Mouse (Mus musculus): ENCODE results near the gene Vps45. TPM values are rescaled to one million over a fixed set of nuclear protein-coding genes. Genes with fewer than 3 reads are reported as not detected.

The Vps45 gene
- 66.9 and 77.1 TPM in 2 replicates for polyA plus RNA-seq (2015; fragmentation: Nextera tagmentation; extraction: Ambion mirVana)

DNA sequence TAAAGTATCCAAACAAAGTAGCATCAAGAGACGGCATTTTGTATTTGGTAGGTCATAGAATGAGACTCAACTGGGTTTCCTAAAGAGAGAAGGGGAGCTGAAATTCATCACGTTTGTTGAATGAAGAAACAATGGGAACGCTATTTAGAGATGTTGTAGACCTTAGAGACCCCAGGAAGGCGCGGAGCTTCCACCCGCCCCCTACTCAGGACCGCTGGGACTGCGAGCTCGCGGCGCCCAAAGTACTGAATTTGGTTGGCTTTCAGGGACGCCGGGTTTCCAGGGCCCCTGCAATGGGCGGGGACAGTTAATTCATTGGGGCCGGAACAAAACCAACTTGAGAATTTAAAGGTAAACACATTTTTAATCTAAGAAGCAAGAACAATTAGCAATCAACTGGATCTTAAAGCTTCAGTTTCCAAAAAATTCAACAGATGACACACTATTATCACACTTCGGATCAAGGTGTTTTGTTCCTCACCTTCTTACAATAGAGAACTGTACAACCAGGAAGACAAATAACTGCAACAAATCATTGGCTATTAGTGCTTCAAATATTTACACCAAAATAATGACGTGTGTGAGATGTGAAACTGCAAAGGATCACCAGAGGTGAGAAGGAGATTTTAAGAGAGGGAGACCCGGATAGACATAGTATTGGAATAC, at the start of gene Vps45:
Gene Vps45 (minus strand): TSS at position 236 of the 666 bp plus-strand sequence.
- Histone ChIP-seq H3K27ac (replicated peaks) (peak within 1 kb of the TSS; percentile 92), H3K9me3 (no peaks in the 10 kb centered on the region), H3K4me3 (peak within 1 kb of the TSS; percentile 72), H3K9ac (peak within 1 kb of the TSS; percentile 76), H3K27me3 (no peaks in the 10 kb centered on the region; the same call in 1 of the 2 replicates), H3K36me3 (peaks cover 17% of the 10 kb centered on the region), H3K4me1 (replicated peaks) (peaks cover 18% of the 10 kb centered on the region), H3K4me2 (peak within 1 kb of the TSS; percentile 78)
- 1% methylated on average over 18 of the region's 18 CpGs for WGBS
- ATAC-seq (ENCODE audit: low read depth): peak; percentile 86

DNA sequence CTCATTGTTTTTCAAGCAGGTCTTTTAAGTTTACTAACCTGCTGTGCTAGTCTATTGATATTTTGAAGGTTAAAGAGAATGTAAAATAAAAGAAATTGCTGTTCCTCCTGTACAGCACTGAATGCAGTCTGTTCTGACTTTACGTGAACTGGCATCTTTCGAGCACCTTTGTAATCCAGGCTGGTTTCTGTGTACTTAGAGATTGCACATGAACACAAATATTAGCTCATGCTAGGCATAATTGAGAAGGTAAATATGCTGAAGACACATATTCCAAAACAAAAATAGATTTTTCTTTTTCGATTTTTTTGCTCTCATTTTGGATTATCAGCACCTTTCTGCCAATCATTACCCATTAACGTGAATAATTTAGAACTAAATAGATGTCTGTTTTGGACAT, 47.9 kb upstream of the Vps45 start:
- ATAC-seq (ENCODE audit: low read depth): no peak
- Histone ChIP-seq H3K9me3 (no peaks in the 10 kb centered on the region), H3K27ac (replicated peaks) (no peak overlapping the region), H3K4me2 (peak overlapping the region; percentile 93), H3K4me1 (replicated peaks) (peaks cover 50% of the 10 kb centered on the region), H3K27me3 (no peaks in the 10 kb centered on the region), H3K9ac (no peak overlapping the region), H3K36me3 (no peaks in the 10 kb centered on the region), H3K4me3 (no peak overlapping the region)
- 93% methylated on average over 4 of the region's 4 CpGs for WGBS

DNA sequence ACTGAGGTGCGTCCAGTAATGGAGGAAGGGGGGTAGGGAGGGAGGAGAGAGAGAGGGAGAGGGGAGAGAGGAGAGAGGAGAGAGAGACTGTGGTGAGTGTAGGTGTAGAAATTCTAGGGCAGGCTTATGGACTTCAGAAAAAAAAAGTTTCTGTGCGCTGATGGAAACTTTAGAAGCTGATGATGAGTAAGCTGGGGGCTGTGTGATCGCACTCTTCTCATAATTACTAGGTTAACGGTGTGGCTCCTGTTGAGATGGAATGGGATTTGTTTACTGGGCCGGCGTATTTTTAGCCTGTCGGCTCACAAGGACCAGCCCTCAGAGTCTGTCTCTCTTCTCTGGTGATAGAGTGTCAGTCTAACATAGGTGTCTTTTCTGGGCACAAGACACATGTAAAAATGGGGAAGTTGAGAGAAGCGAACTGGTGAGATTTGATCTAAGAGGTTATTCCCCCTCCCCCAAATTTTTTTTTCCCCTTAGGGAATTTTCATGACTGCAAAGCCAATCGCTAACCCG, 47.0 kb upstream of the Vps45 start:
- H3K4me1 ChIP-seq (replicated peaks): peaks cover 50% of the 10 kb centered on the region
- peak; percentile 44; the same call in 1 of the 2 replicates for ATAC-seq (ENCODE audit: low read depth)
- peak overlapping the region; percentile 93 for H3K4me2 ChIP-seq
- no peaks in the 10 kb centered on the region for H3K27me3 ChIP-seq
- H3K36me3 ChIP-seq: no peaks in the 10 kb centered on the region
- peak overlapping the region; percentile 89 for H3K4me3 ChIP-seq
- peak overlapping the region; percentile 94 for H3K9ac ChIP-seq
- 8% methylated on average over 10 of the region's 10 CpGs for WGBS
- H3K9me3 ChIP-seq: no peaks in the 10 kb centered on the region
- peak overlapping the region; percentile 84; the same call in 1 of the 2 replicates for H3K27ac ChIP-seq (replicated peaks)

DNA sequence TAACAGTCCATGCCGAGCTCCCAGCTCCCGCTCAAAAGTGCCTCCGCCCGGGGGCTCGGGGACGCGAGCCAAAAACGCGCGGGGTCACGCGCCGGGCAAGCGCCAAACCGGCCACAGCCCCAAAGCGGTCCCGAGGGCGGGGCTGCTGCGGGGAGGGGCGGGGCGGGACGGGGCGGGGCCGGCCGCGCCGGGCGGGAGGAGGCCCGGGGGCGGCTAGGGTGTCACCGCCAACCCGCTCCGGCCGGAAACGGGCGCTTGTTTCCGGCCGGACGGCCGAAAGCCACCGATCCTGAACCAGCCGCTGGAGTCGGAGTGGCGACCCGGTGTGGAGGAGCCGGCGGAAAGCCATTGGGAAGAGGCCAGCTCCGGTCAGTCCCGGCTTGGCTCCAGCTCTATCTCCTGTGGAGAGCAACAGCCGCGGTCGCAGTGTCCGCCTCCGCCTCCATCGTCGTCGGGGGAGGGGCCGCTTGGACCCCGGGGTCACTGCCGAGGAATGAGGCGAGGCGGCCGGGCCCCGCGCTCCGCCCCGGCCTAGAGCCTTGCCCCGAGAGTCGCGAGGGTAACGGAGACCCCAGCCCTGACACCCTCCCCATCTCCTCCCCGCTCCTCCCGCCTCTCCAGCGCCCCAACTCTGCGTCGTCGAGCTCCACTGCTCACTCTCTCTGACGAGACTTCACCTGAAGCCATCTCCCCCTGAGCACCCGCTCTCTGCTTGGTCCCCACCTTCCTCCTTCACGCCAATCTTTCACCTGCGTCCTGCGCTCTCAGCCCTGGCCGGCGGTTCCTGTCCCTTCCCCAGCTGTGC, 46.2 kb upstream of the Vps45 start, which contains the start of gene Otud7b:
Gene Otud7b (plus strand): TSS at position 267 of the 805 bp plus-strand sequence.
- H3K27ac ChIP-seq (replicated peaks): peak within 1 kb of the TSS; percentile 84
- peaks cover 50% of the 10 kb centered on the region for H3K4me1 ChIP-seq (replicated peaks)
- peak within 1 kb of the TSS; percentile 93 for H3K4me2 ChIP-seq
- WGBS: under 1% methylated on average over 71 of the region's 84 CpGs
- peak within 1 kb of the TSS; percentile 89 for H3K4me3 ChIP-seq
- H3K9ac ChIP-seq: peak within 1 kb of the TSS; percentile 94
- H3K9me3 ChIP-seq: no peaks in the 10 kb centered on the region
- peak; percentile 88 for ATAC-seq (ENCODE audit: low read depth)
- no peaks in the 10 kb centered on the region for H3K36me3 ChIP-seq
- H3K27me3 ChIP-seq: no peaks in the 10 kb centered on the region

DNA sequence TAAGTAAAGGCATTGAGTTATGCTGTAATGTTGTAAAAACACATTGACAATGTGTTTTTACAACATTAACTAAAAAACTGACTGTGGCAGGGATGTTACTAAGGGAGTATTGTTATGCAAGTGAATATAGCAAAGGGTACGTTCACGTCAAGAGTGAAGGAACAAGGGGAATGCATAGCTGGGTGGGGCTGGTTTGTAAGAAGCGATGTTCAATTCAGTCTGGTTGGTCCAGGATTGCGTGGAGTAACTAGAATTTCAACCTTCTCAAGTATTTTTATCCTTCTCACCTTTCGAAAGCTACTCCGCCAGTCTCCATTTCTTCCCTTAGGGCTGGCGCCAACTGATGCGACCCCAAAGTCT, 45.6 kb upstream of the Vps45 start:
- no peak for ATAC-seq (ENCODE audit: low read depth)
- Histone ChIP-seq H3K27ac (replicated peaks) (peak overlapping the region; percentile 84), H3K9me3 (no peaks in the 10 kb centered on the region), H3K4me1 (replicated peaks) (peaks cover 50% of the 10 kb centered on the region), H3K4me2 (peak overlapping the region; percentile 93), H3K4me3 (peak overlapping the region; percentile 89), H3K9ac (peak overlapping the region; percentile 94), H3K27me3 (no peaks in the 10 kb centered on the region), H3K36me3 (no peaks in the 10 kb centered on the region)
- 4% methylated on average over 8 of the region's 8 CpGs for WGBS

DNA sequence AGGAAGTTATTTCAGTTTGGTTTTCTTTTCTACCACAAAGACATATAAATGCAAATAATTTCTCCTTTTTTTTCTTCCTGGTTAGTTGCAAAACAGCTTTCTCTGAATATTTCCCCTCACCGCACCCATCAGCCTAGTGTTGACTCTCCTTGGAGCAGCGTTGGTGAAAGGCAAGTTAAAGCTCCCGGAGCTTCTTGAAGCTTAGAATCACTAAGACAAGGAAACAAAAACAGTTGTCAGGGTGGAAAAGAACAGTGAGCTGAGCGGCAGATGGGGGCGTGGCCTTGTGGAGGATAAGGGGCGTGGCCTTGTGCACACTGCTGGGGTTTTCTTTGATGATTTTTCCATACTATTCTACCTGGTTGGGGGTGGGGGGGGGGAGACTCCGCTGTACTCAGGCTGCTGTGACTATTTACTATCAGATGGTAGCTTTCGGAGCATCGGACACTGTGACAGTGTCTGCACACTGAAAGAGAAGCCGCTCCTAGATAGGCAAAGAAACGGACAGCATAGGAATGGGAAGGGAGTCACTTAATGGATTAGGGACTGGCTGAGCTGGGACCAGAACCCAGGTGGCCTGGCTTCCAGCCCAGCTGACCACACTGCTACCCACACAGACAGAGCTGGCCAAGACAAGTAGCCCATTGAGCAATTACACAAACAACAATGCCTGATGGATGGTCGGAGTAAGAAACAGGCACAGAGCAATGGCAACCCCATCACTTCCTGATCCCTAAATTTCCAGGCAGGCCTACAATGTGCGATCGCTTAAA, 44.0 kb upstream of the Vps45 start:
- no peaks in the 10 kb centered on the region for H3K36me3 ChIP-seq
- no peaks in the 10 kb centered on the region for H3K9me3 ChIP-seq
- peak overlapping the region; percentile 20 for H3K4me3 ChIP-seq
- no peak overlapping the region for H3K9ac ChIP-seq
- ATAC-seq (ENCODE audit: low read depth): no peak
- 0 out of 2 replicates have a peak overlapping the region, but pooled peaks have one; percentile 6 for H3K27ac ChIP-seq (replicated peaks)
- WGBS: 19% methylated on average over 14 of the region's 14 CpGs
- H3K4me1 ChIP-seq (replicated peaks): peaks cover 40% of the 10 kb centered on the region
- H3K27me3 ChIP-seq: no peaks in the 10 kb centered on the region
- H3K4me2 ChIP-seq: peak overlapping the region; percentile 48

DNA sequence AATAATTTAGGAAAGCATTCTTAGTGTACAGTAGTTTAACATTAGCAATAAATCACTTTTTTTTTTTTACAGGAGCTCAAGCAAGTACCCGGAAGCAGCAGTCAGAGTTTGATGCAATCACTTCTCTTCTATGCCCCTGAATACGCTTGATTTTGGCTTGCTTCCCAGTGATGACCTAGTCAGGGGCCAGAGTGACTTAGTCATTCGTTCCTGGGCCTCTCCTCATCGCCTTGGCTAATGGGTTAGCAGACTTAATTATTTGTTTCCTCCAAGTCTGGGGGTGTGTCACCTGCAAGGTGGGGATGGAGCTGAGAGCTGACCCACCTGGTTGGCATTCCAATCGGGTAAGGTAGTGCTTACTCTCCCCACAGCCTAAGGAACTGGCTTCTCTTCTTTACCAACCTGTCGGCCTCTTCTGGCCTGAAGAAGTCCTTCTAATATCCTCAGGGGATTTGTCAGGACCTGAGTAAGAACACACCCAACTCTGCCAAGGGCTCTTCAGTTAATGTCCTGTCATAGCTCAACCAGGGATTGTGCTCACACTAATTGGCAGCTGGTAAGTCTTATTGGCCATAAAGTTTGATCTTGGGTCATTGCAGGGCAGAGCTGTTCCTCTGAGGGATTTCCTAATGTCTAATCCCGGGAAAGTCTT, 40.5 kb upstream of the Vps45 start:
- Histone ChIP-seq H3K9ac (no peak overlapping the region), H3K4me3 (no peak overlapping the region), H3K36me3 (no peaks in the 10 kb centered on the region), H3K27me3 (no peaks in the 10 kb centered on the region), H3K27ac (replicated peaks) (no peak overlapping the region), H3K4me1 (replicated peaks) (peaks cover 12% of the 10 kb centered on the region), H3K4me2 (no peak overlapping the region), H3K9me3 (no peaks in the 10 kb centered on the region)
- ATAC-seq (ENCODE audit: low read depth): no peak
- 66% methylated on average over 7 of the region's 7 CpGs for WGBS

DNA sequence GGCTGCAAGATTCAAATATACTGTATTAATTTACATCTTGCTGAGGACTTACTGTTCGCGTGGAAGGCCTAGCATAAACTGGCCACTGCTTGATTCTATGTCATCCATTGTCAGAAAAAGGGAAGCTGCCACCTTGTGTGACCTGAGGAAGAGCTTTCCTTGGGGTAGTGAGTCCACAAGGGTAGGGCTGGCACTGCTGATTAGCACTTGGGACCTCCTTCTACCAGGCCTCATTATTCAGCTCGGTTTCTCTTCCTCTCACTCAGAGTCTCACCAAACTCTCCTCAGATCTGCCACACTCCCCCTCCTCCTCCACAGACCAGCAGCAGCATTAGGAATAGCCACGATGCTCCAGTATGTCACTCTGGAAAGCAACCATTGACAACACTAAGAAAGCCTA, 39.9 kb upstream of the Vps45 start:
- H3K9me3 ChIP-seq: no peaks in the 10 kb centered on the region
- no peak overlapping the region for H3K4me2 ChIP-seq
- H3K4me1 ChIP-seq (replicated peaks): peaks cover 8% of the 10 kb centered on the region
- H3K36me3 ChIP-seq: no peaks in the 10 kb centered on the region
- H3K27me3 ChIP-seq: no peaks in the 10 kb centered on the region
- no peak overlapping the region for H3K27ac ChIP-seq (replicated peaks)
- 73% methylated on average over 4 of the region's 4 CpGs for WGBS
- H3K9ac ChIP-seq: no peak overlapping the region
- ATAC-seq (ENCODE audit: low read depth): no peak
- H3K4me3 ChIP-seq: no peak overlapping the region

DNA sequence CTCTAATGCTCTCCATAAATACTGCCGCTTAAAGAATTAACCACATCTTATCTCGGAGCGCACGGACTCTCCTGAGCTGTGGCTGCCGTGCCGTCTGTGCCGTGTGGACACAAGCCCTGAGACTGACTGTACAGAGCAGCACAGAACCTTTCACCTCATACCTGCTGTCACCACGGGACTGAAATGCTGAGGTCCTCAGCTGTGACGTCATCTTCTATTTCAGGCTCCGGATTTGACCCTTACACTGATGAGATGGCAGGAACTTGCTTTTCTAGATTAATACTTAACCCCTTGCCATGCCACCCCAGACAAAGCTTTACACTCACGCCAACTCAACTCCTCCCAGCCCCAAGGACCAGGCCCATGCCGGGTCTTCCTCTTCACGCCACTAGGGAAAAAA, 35.9 kb upstream of the Vps45 start:
- no peak overlapping the region for H3K27ac ChIP-seq (replicated peaks)
- H3K9me3 ChIP-seq: no peaks in the 10 kb centered on the region
- no peaks in the 10 kb centered on the region for H3K4me1 ChIP-seq (replicated peaks)
- H3K27me3 ChIP-seq: no peaks in the 10 kb centered on the region
- no peak overlapping the region for H3K4me2 ChIP-seq
- 88% methylated on average over 13 of the region's 13 CpGs for WGBS
- no peak overlapping the region for H3K4me3 ChIP-seq
- ATAC-seq (ENCODE audit: low read depth): no peak
- no peaks in the 10 kb centered on the region for H3K36me3 ChIP-seq
- H3K9ac ChIP-seq: no peak overlapping the region

DNA sequence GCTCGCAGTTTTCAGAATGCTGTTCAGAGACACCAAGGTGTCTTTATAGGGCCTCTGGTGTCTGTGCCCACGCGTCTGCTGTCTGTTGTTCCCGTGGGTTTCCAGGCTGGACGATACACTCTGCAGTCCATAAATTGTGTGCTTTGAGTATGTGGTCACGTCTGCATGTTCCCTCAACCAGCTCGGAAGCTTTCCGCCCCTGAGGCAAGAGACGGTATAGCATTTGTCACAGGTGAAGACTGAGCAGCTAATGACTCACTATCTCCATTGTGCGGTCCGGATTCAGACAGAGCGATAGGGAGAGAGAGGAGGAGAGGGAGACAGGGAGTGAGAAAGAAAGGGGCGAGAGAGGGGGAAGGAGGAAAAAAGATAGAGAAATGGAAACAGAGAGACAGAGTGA, 35.2 kb upstream of the Vps45 start:
- H3K9me3 ChIP-seq: no peaks in the 10 kb centered on the region
- H3K4me3 ChIP-seq: no peak overlapping the region
- H3K27me3 ChIP-seq: no peaks in the 10 kb centered on the region
- no peaks in the 10 kb centered on the region for H3K36me3 ChIP-seq
- ATAC-seq (ENCODE audit: low read depth): no peak
- no peak overlapping the region for H3K9ac ChIP-seq
- no peak overlapping the region for H3K4me2 ChIP-seq
- no peaks in the 10 kb centered on the region for H3K4me1 ChIP-seq (replicated peaks)
- no peak overlapping the region for H3K27ac ChIP-seq (replicated peaks)
- WGBS: 69% methylated on average over 13 of the region's 13 CpGs

DNA sequence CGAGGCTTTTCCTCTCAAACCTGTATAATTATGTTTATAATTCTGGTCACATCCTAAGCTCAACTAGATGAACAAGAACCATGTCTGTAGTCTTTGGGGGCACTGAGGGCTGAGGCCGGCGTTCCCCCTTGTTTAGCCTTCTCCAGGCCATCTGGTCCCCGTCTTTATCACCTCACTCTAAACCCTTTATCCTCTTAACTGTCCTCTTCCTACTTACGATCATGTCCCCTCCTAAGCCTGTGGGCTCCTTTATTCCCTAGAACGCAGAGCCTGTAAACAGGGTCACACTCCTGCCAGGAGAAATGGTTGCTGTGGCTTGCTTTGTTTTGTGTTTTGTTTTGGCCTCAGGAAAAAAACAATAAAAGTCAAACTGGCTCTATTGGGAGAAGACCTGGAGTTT, 33.7 kb upstream of the Vps45 start:
- WGBS: 48% methylated on average over 6 of the region's 6 CpGs
- no peaks in the 10 kb centered on the region for H3K36me3 ChIP-seq
- no peaks in the 10 kb centered on the region for H3K4me1 ChIP-seq (replicated peaks)
- ATAC-seq (ENCODE audit: low read depth): no peak
- no peak overlapping the region for H3K4me2 ChIP-seq
- no peak overlapping the region for H3K4me3 ChIP-seq
- H3K9me3 ChIP-seq: no peaks in the 10 kb centered on the region
- no peaks in the 10 kb centered on the region for H3K27me3 ChIP-seq
- no peak overlapping the region for H3K27ac ChIP-seq (replicated peaks)
- H3K9ac ChIP-seq: no peak overlapping the region

All from neural tube, embryonic 13.5 days (tissue).